Mouse (Mus musculus): ENCODE measurements around the gene Gm973. TPM values are rescaled to one million over a fixed set of nuclear protein-coding genes. Genes with fewer than 3 reads are reported as not detected.
"Not testable (repeated sequence)": the region's sequence is repeated elsewhere in the genome, so short reads cannot be mapped to it uniquely, and the experiment has no call there.

Gm973 gene
- polyA plus RNA-seq, 1 experiment: not detected

GRCm38 (mm10) chr1:59633056-59633455 lies 117.0 kb downstream of the Gm973 start:
- H3K4me3 ChIP-seq (ENCODE audit: insufficient read depth, low read length): no peak overlapping the region
- TF ChIP-seq CTCF (IDR thresholded peaks at IDR 0.05; ENCODE audit: low read depth, low read length): no peak
- no peak for TF ChIP-seq POLR2A (IDR thresholded peaks at IDR 0.05; ENCODE audit: borderline replicate concordance, low read depth, low read length)

GRCm38 (mm10) chr1:59636349-59636748 lies 120.3 kb downstream of the Gm973 start:
- Histone ChIP-seq H3K27ac (ENCODE audit: insufficient read depth, low read depth, low read length) (no peak overlapping the region), H3K4me3 (ENCODE audit: insufficient read depth, low read length) (no peak overlapping the region), H3K4me1 (ENCODE audit: control insufficient read depth, insufficient read depth, low read length) (peaks cover 17% of the 10 kb centered on the region)
- TF ChIP-seq CTCF (IDR thresholded peaks at IDR 0.05; ENCODE audit: low read depth, low read length) (no peak), POLR2A (IDR thresholded peaks at IDR 0.05; ENCODE audit: borderline replicate concordance, low read depth, low read length) (no peak)

More at GRCm38 (mm10) chr1:59633056-59633455, 117.0 kb downstream of the Gm973 start:
- H3K27ac ChIP-seq (ENCODE audit: insufficient read depth, low read depth, low read length): no peak overlapping the region
- peaks cover 17% of the 10 kb centered on the region for H3K4me1 ChIP-seq (ENCODE audit: control insufficient read depth, insufficient read depth, low read length)

- TF ChIP-seq CTCF (IDR thresholded peaks at IDR 0.05; ENCODE audit: low read depth, low read length) (no peak), POLR2A (IDR thresholded peaks at IDR 0.05; ENCODE audit: borderline replicate concordance, low read depth, low read length) (no peak)
- Histone ChIP-seq H3K27ac (ENCODE audit: insufficient read depth, low read depth, low read length) (no peak overlapping the region), H3K4me1 (ENCODE audit: control insufficient read depth, insufficient read depth, low read length) (peaks cover 16% of the 10 kb centered on the region), H3K4me3 (ENCODE audit: insufficient read depth, low read length) (no peak overlapping the region)
Observed at GRCm38 (mm10) chr1:59638371-59638770, 122.3 kb downstream of the Gm973 start.

- Histone ChIP-seq H3K4me1 (ENCODE audit: control insufficient read depth, insufficient read depth, low read length) (peaks cover 6% of the 10 kb centered on the region), H3K4me3 (ENCODE audit: insufficient read depth, low read length) (no peak overlapping the region), H3K27ac (ENCODE audit: insufficient read depth, low read depth, low read length) (no peak overlapping the region)
- TF ChIP-seq POLR2A (IDR thresholded peaks at IDR 0.05; ENCODE audit: borderline replicate concordance, low read depth, low read length) (no peak), CTCF (IDR thresholded peaks at IDR 0.05; ENCODE audit: low read depth, low read length) (no peak)
Observed at GRCm38 (mm10) chr1:59642488-59642887, 126.4 kb downstream of the Gm973 start.

GRCm38 (mm10) chr1:59646502-59646901 lies 130.4 kb downstream of the Gm973 start:
- H3K4me3 ChIP-seq (ENCODE audit: insufficient read depth, low read length); H3K27ac ChIP-seq (ENCODE audit: insufficient read depth, low read depth, low read length); H3K4me1 ChIP-seq (ENCODE audit: control insufficient read depth, insufficient read depth, low read length): not testable (repeated sequence)

GRCm38 (mm10) chr1:59651201-59651819 lies 135.2 kb downstream of the Gm973 start:
- no peak overlapping the region for H3K4me3 ChIP-seq (ENCODE audit: insufficient read depth, low read length)
- no peak overlapping the region for H3K27ac ChIP-seq (ENCODE audit: insufficient read depth, low read depth, low read length)
- peaks cover 12% of the 10 kb centered on the region for H3K4me1 ChIP-seq (ENCODE audit: control insufficient read depth, insufficient read depth, low read length)
- TF ChIP-seq POLR2A (IDR thresholded peaks at IDR 0.05; ENCODE audit: borderline replicate concordance, low read depth, low read length): no peak
- no peak for TF ChIP-seq CTCF (IDR thresholded peaks at IDR 0.05; ENCODE audit: low read depth, low read length)

- no peak for TF ChIP-seq CTCF (IDR thresholded peaks at IDR 0.05; ENCODE audit: low read depth, low read length)
- no peak for TF ChIP-seq POLR2A (IDR thresholded peaks at IDR 0.05; ENCODE audit: borderline replicate concordance, low read depth, low read length)
Observed at GRCm38 (mm10) chr1:59653243-59653911, 137.3 kb downstream of the Gm973 start.

GRCm38 (mm10) chr1:59656244-59657171 lies 140.4 kb downstream of the Gm973 start:
- Histone ChIP-seq H3K27ac (ENCODE audit: insufficient read depth, low read depth, low read length) (no peak overlapping the region), H3K4me1 (ENCODE audit: control insufficient read depth, insufficient read depth, low read length) (peaks cover 8% of the 10 kb centered on the region), H3K4me3 (ENCODE audit: insufficient read depth, low read length) (no peak overlapping the region)
- TF ChIP-seq CTCF (IDR thresholded peaks at IDR 0.05; ENCODE audit: low read depth, low read length): no peak

More at GRCm38 (mm10) chr1:59653243-59653911, 137.3 kb downstream of the Gm973 start:
- Histone ChIP-seq H3K4me1 (ENCODE audit: control insufficient read depth, insufficient read depth, low read length) (peaks cover 6% of the 10 kb centered on the region), H3K27ac (ENCODE audit: insufficient read depth, low read depth, low read length) (no peak overlapping the region), H3K4me3 (ENCODE audit: insufficient read depth, low read length) (no peak overlapping the region)

GRCm38 (mm10) chr1:59663456-59664135 lies 147.5 kb downstream of the Gm973 start:
- Histone ChIP-seq H3K4me3 (ENCODE audit: insufficient read depth, low read length) (no peak overlapping the region), H3K27ac (ENCODE audit: insufficient read depth, low read depth, low read length) (no peak overlapping the region), H3K4me1 (ENCODE audit: control insufficient read depth, insufficient read depth, low read length) (peaks cover 11% of the 10 kb centered on the region; the same call in 1 of the 2 replicates)
- TF ChIP-seq CTCF (IDR thresholded peaks at IDR 0.05; ENCODE audit: low read depth, low read length) (no peak), POLR2A (IDR thresholded peaks at IDR 0.05; ENCODE audit: borderline replicate concordance, low read depth, low read length) (no peak)

All from bone marrow macrophage, adult 2 months (primary cell).